Mouse (Mus musculus): Measurements from ENCODE around the gene Zfp775. TPM values are rescaled to one million over a fixed set of nuclear protein-coding genes. Genes with fewer than 3 reads are reported as not detected.
"Not testable (repeated sequence)": the region's sequence is repeated elsewhere in the genome, so short reads cannot be mapped to it uniquely, and the experiment has no call there.

Gene Zfp775
- total and polyA plus RNA-seq, 2 experiments from 2014 or later: 8.6 to 9.5 TPM

DNA sequence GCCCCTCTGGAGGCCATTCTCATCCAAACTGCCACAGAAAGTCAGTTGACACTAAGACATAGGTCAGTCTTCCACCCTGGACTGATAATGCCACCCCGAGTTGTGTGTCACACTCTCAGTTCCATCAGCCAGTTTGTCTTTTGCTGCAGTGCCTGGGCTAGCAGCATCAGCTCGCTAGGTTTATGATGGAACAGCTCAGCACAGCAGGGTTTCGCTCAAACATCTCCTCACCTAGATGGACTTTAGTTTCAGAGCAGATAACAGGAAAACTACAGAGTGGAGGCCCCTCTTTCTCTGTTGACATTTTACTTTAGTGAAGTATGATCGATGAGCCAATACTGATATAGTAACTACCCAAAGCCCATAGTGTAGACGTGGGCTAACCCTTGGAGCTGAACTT is 12.9 kb downstream of the Zfp775 start:
- DNase-seq (ENCODE audit: low spot score): no peak
- Histone ChIP-seq H3K4me2 (ENCODE audit: low read depth, low read length, poor library complexity, severe bottlenecking) (no peak overlapping the region), H3K4me1 (ENCODE audit: insufficient read depth, low read length) (no peaks in the 10 kb centered on the region), H3K4me3 (ENCODE audit: low read depth, low read length) (no peak overlapping the region), H3K27me3 (ENCODE audit: insufficient read depth, low read length) (no peaks in the 10 kb centered on the region), H3K9me3 (ENCODE audit: low read length) (no peaks in the 10 kb centered on the region), H3K9ac (replicated peaks; ENCODE audit: low read length, poor library complexity, severe bottlenecking) (no peak overlapping the region), H3K27ac (ENCODE audit: low read depth, low read length) (no peak overlapping the region), H3K36me3 (ENCODE audit: insufficient read depth, low read length) (peaks cover 20% of the 10 kb centered on the region)
- 96% methylated on average over 5 of the region's 5 CpGs for WGBS
- no peak for TF ChIP-seq CTCF (IDR thresholded peaks at IDR 0.05)
- ATAC-seq (ENCODE audit: low FRiP score): no peak

DNA sequence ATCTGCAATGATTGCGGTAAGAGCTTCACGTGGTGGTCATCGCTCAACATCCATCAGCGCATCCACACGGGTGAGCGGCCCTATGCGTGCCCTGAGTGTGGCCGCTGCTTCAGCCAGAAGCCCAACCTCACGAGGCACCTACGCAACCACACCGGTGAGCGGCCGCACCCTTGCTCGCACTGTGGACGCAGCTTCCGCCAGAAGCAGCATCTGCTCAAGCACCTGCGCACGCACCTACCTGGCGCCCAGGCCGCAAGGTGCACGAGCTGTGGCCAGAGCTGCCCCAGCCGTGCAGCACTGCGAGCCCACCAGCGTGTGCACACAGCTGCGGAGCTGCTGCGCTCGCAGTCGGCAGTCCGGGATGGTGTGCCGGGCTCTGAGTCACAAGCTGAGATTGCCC is 18.2 kb downstream of the Zfp775 start:
- DNase-seq (ENCODE audit: low spot score) (no peak), ATAC-seq (ENCODE audit: low FRiP score) (no peak)
- no peaks in the 10 kb centered on the region for H3K4me1 ChIP-seq (ENCODE audit: insufficient read depth, low read length)
- H3K4me3 ChIP-seq (ENCODE audit: low read depth, low read length): no peak overlapping the region
- no peaks in the 10 kb centered on the region for H3K27me3 ChIP-seq (ENCODE audit: insufficient read depth, low read length)
- peaks cover 22% of the 10 kb centered on the region for H3K36me3 ChIP-seq (ENCODE audit: insufficient read depth, low read length)
- no peak overlapping the region for H3K27ac ChIP-seq (ENCODE audit: low read depth, low read length)
- no peak for TF ChIP-seq CTCF (IDR thresholded peaks at IDR 0.05)
- no peak overlapping the region for H3K4me2 ChIP-seq (ENCODE audit: low read depth, low read length, poor library complexity, severe bottlenecking)
- 98% methylated on average over 30 of the region's 30 CpGs for WGBS
- H3K9ac ChIP-seq (replicated peaks; ENCODE audit: low read length, poor library complexity, severe bottlenecking): no peak overlapping the region
- H3K9me3 ChIP-seq (ENCODE audit: low read length): no peaks in the 10 kb centered on the region

DNA sequence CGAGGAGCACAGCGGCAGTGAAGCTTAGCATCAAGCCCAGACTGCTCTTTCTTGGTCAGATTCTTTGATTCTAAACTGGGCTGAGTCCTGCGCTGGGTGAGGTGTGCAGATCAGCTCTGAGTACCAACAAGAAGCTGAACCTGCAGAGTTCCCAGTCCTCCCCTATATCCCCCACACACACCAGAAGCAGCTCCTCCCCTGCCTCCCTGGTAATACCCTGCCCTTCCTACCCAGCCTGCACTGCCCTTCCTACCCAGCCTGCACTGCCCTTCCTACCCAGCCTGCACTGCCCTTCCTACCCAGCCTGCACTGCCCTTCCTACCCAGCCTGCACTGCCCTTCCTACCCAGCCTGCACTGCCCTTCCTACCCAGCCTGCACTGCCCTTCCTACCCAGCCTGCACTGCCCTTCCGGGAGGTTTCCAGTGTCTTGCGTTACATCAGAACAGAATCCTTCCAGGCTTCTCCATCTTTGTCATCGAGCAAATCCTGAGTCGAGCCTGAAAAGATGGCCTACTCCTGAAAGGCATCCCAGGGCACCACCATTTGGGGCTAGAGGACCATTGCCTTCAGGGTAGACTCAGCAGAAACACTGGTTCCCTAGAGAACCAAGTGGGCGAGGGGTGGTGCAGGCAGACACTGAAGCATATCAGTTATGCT is 20.5 kb downstream of the Zfp775 start:
- not testable (repeated sequence) for DNase-seq (ENCODE audit: low spot score); H3K4me3 ChIP-seq (ENCODE audit: low read depth, low read length); ATAC-seq (ENCODE audit: low FRiP score); H3K27ac ChIP-seq (ENCODE audit: low read depth, low read length); H3K9ac ChIP-seq (replicated peaks; ENCODE audit: low read length, poor library complexity, severe bottlenecking); H3K9me3 ChIP-seq (ENCODE audit: low read length); H3K4me2 ChIP-seq (ENCODE audit: low read depth, low read length, poor library complexity, severe bottlenecking); H3K27me3 ChIP-seq (ENCODE audit: insufficient read depth, low read length); H3K4me1 ChIP-seq (ENCODE audit: insufficient read depth, low read length)
- WGBS: 87% methylated on average over 8 of the region's 8 CpGs
- H3K36me3 ChIP-seq (ENCODE audit: insufficient read depth, low read length): peaks cover 22% of the 10 kb centered on the region

DNA sequence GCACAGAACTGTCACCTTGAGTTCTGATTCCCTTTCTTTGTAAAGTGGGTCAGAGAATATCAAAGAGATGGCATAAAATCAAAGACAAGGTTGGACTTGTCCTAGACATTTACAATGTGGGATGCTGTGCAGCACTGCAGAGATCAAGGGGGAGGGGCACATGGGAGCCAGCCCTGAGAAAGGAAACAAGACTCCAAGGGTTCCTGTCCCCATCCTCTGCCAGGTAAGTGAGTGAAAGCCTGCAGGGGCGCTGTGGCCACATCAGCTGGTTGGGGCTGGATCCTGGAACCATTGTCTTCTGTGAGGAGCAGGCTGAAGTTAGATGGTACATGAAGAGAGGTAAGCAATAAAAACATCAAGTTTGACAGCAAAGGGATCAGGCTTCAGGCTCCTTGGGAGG is 21.6 kb downstream of the Zfp775 start:
- peaks cover 10% of the 10 kb centered on the region; the same call in 1 of the 2 replicates for H3K4me1 ChIP-seq (ENCODE audit: insufficient read depth, low read length)
- 0 out of 2 replicates have a peak, but pooled peaks cover 7% of the 10 kb centered on the region for H3K27me3 ChIP-seq (ENCODE audit: insufficient read depth, low read length)
- H3K9ac ChIP-seq (replicated peaks; ENCODE audit: low read length, poor library complexity, severe bottlenecking): no peak overlapping the region
- 65% methylated on average over 1 of the region's 1 CpGs for WGBS
- H3K27ac ChIP-seq (ENCODE audit: low read depth, low read length): no peak overlapping the region
- H3K9me3 ChIP-seq (ENCODE audit: low read length): no peaks in the 10 kb centered on the region
- peaks cover 22% of the 10 kb centered on the region for H3K36me3 ChIP-seq (ENCODE audit: insufficient read depth, low read length)
- H3K4me2 ChIP-seq (ENCODE audit: low read depth, low read length, poor library complexity, severe bottlenecking): no peak overlapping the region
- no peak overlapping the region for H3K4me3 ChIP-seq (ENCODE audit: low read depth, low read length)
- ATAC-seq (ENCODE audit: low FRiP score) (no peak), DNase-seq (ENCODE audit: low spot score) (no peak)
- TF ChIP-seq CTCF (IDR thresholded peaks at IDR 0.05): peak; percentile 46

DNA sequence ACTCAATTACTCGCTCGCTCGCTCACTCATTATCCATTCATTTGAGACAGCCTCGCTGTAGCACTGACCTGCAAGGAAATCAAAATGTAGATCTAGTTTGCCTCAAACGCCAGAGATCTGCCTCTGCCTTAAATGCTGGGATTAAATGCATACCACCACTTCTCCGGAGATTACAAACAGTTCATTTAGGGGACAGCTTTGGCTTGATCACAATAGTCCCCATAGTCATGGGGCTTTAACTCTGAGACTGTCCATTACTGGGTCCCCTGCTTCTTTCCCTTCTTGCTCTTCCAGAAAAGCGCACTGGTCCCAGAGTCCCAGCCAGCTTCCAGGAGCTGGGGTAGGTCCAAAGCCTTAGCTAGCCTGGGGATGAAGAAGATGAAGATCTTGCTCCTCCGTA is 24.6 kb downstream of the Zfp775 start, which contains the start of gene AI854703:
Gene AI854703 (plus strand): TSS at position 301 of the 400 bp plus-strand sequence.
- DNase-seq (ENCODE audit: low spot score): no peak
- peak within 1 kb of the TSS; percentile 81 for H3K4me2 ChIP-seq (ENCODE audit: low read depth, low read length, poor library complexity, severe bottlenecking)
- WGBS: 21% methylated on average over 8 of the region's 8 CpGs
- TF ChIP-seq CTCF (IDR thresholded peaks at IDR 0.05): no peak
- H3K27me3 ChIP-seq (ENCODE audit: insufficient read depth, low read length): 0 out of 2 replicates have a peak, but pooled peaks cover 7% of the 10 kb centered on the region
- peak within 1 kb of the TSS; percentile 53 for H3K4me3 ChIP-seq (ENCODE audit: low read depth, low read length)
- no peaks in the 10 kb centered on the region for H3K9me3 ChIP-seq (ENCODE audit: low read length)
- H3K36me3 ChIP-seq (ENCODE audit: insufficient read depth, low read length): no peaks in the 10 kb centered on the region; the same call in 1 of the 2 replicates
- peaks cover 16% of the 10 kb centered on the region for H3K4me1 ChIP-seq (ENCODE audit: insufficient read depth, low read length)
- no peak for ATAC-seq (ENCODE audit: low FRiP score)
- no peak within 1 kb of the TSS; the same call in 1 of the 2 replicates for H3K27ac ChIP-seq (ENCODE audit: low read depth, low read length)
- peak within 1 kb of the TSS; percentile 63 for H3K9ac ChIP-seq (replicated peaks; ENCODE audit: low read length, poor library complexity, severe bottlenecking)

DNA sequence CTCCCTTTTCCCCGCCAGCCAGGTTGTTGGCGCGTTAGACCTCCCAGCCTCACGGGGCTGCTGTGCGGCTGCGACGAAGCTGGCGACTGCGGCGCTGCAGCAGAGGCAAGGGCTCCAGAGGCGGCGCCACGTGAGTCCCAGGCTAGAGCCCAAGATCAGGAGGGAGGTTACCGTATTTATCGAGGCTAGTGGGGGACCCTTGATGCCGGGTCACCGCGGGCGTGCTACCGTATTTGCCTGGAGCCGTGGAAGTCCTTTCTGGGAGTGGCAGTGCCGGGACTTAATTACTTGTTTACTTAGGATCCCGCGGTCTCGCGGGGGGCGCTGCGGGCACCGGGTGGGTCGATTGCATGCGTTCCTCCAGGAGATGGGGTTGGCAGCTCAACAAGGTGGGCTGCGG is 25.1 kb downstream of the Zfp775 start:
- peak overlapping the region; percentile 63 for H3K9ac ChIP-seq (replicated peaks; ENCODE audit: low read length, poor library complexity, severe bottlenecking)
- peak; percentile 36; the same call in 1 of the 2 replicates for TF ChIP-seq CTCF (IDR thresholded peaks at IDR 0.05)
- peak overlapping the region; percentile 53 for H3K4me3 ChIP-seq (ENCODE audit: low read depth, low read length)
- H3K27me3 ChIP-seq (ENCODE audit: insufficient read depth, low read length): 0 out of 2 replicates have a peak, but pooled peaks cover 7% of the 10 kb centered on the region
- peaks cover 16% of the 10 kb centered on the region for H3K4me1 ChIP-seq (ENCODE audit: insufficient read depth, low read length)
- peak; percentile 64; the same call in 1 of the 2 replicates for ATAC-seq (ENCODE audit: low FRiP score)
- no peaks in the 10 kb centered on the region; the same call in 1 of the 2 replicates for H3K36me3 ChIP-seq (ENCODE audit: insufficient read depth, low read length)
- under 1% methylated on average over 32 of the region's 32 CpGs for WGBS
- no peak overlapping the region; the same call in 1 of the 2 replicates for H3K27ac ChIP-seq (ENCODE audit: low read depth, low read length)
- DNase-seq (ENCODE audit: low spot score): peak; percentile 72
- H3K4me2 ChIP-seq (ENCODE audit: low read depth, low read length, poor library complexity, severe bottlenecking): peak overlapping the region; percentile 81
- H3K9me3 ChIP-seq (ENCODE audit: low read length): no peaks in the 10 kb centered on the region

All from midbrain, postnatal 0 days (tissue).